Mouse (Mus musculus) kidney, postnatal 14 days (tissue): ENCODE measurements around the gene Fam32a.
A peak's percentile ranks its signal among the peaks of the same experiment; 100 is the strongest.

Experiments used
- DNase-seq: peaks from one replicate; pipeline ENCODE4 v3.0.0; 2022; ENCODE audit warnings: mixed read lengths

Gene Fam32a

GRCm38 (mm10) chr8:72219541-72220363 is at the start of gene Fam32a:
Fam32a (plus strand) TSS chr8:72219730.
- peak; percentile 94 for DNase-seq

GRCm38 (mm10) chr8:72177346-72177925 is 42.1 kb upstream of the Fam32a start:
- DNase-seq = peak; percentile 76

DNA sequence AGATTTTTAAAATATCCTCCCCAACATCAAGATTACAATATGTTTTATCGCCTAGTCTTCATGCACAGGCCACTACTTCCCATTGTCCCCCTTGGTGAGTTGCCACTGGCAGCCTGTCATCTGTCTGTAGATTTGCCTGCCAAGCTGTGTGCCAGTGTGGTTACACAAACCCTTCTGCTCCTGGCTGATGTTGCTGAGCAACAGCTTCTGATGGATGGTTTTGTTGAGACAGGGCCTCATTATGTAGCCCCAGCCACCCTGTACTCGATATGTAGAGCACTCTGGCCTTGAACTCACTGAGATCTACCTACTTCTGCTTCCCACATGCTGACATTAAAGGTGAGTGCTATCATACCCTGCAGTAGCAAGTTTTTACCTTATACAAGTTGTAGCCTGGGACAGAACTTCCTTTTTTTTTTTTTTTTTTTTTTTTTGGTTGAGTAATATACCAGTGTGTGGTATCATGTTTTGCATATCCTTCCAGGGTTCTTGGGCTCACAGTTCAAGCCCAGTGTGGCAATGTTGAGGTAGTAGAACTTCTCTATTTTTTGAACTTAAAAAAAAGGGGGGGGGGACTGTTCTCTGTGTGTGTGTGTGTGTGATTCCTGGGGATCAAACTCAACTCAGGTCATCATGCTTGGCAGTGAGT is 35.9 kb upstream of the Fam32a start:
- DNase-seq = no peak

GRCm38 (mm10) chr8:72187793-72188331 is 31.7 kb upstream of the Fam32a start:
- DNase-seq = no peak

DNA sequence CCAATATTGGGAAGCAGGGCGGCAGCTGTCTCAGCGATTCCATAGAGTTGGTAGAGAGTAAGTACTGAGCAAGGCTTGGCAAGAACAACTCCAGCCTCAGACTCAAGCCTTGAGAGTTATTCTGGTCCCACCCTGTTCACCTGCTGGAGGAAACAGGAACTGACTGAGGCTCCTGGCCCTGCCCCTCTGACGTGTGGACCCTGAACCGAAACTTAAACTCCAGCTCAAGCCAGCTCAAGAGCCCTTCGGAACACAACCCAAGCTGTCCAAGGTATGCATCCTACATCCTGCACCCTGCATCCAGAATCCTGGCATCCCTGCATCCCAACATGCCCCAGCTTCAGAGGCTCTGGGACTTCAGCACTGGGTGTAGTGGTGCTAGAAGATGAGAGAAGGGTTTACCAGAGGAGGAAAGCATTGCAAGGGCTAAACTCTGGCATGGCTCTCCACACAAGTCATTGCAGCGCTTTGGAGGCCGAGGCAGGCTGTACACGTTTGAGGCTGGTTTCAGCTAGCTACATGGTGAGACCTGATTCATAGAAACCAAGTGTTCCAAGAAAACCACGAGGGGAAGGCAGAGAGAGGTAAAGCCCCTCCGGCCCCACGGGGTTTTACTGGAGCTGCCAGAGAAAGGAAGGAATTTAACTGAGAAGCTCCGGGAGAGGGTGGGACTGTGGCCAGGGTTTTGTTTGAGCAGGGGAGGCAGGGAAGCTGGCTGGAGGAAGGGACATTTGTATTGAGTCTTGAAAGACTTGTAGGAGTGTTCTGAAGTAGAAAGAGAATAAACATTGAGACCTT is 29.9 kb upstream of the Fam32a start, which contains the start of gene Hsh2d:
TSS of gene Hsh2d (plus strand) at position 222 of the 798 bp plus-strand sequence.
- DNase-seq = no peak

GRCm38 (mm10) chr8:72190215-72190539 is 29.4 kb upstream of the Fam32a start:
- DNase-seq = no peak

DNA sequence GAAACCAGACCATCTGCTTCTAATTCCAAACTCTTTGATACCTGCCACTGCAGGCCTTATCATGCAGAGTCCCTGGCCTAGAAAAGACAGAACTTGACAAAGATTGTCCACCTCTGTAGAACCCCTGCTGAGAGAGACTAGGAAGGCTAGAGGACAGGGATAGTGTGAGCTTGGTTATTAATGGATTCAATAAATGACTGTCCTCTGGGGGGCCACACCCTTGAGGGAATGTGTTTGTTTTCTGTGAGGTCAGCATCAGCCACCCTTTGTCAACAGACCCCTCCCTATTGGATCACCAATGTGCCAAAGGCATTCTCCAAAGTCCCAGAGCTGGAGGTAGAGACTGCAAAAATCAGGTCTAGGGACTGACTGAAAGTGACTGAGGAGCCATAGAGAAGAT is 27.5 kb upstream of the Fam32a start:
- DNase-seq = no peak

- no peak for DNase-seq
Observed at GRCm38 (mm10) chr8:72197997-72198396, 21.5 kb upstream of the Fam32a start.

- no peak for DNase-seq
Observed at GRCm38 (mm10) chr8:72208582-72208981, 10.9 kb upstream of the Fam32a start.

DNA sequence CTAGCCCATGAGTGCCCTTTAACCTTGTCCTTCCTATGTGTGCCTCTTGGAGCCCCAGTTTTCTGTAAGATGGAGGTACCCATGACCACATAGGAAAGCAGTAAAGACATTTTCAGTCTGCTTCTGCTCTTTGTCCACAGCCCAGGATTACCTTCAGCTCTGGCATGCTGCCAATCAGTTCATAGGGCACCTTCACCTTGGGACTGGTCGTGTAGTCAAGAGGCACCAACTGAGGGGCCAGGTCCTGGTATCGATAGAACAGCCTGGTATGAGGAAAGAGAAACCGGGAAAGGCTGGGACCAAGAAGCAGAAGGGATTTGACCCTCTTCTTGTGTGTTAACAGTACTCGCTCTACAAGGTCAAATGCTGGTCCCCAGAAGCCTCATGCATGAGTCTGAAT is 9.3 kb upstream of the Fam32a start:
- peak; percentile 27 for DNase-seq

DNA sequence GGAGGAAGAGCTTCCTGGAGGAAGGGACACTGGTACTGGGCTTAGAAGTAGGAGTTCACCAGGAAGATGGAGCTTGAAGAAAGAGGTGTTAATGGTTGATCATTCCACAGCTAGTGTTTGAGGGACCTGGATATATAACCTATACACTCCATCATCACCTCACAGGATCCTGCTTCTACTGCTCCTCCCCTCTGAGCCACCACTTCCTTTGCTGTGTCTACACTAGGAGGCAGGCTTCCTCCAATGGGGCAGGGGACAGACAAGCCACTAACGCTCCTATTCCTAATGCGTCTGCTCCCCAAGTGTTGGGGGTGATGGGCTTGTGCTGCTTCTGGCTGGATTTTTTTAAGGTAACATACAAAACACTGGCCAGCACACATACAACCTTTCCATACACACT is 8.8 kb upstream of the Fam32a start:
- no peak for DNase-seq

GRCm38 (mm10) chr8:72211846-72212245 is 7.7 kb upstream of the Fam32a start:
- no peak for DNase-seq

DNA sequence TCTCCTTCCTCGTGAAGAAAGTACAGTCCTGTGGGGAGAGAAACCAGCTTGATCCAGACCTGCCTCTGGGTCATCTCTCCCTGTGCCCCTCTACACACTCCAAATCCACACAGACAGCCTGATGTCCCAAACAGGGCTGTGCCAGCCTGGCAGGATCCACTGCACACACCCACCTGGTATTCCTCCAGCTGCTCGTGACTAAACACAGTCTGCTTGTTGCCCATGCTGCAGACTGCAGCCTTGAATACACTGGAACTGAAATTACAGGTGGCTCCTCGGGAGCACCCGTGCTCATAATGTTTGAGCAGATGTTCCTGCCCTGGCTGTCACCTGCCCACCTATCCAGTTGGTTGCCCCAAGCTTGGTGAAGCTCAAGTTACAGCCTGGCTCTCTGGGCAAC is 6.8 kb upstream of the Fam32a start, which contains the start of gene Cib3:
TSS of gene Cib3 (minus strand) at position 87 of the 400 bp plus-strand sequence.
- no peak for DNase-seq

- no peak for DNase-seq
Observed at GRCm38 (mm10) chr8:72213536-72213935, 6.0 kb upstream of the Fam32a start, which contains the start of gene Gm11034. Gm11034 (minus strand) TSS chr8:72213636.

DNA sequence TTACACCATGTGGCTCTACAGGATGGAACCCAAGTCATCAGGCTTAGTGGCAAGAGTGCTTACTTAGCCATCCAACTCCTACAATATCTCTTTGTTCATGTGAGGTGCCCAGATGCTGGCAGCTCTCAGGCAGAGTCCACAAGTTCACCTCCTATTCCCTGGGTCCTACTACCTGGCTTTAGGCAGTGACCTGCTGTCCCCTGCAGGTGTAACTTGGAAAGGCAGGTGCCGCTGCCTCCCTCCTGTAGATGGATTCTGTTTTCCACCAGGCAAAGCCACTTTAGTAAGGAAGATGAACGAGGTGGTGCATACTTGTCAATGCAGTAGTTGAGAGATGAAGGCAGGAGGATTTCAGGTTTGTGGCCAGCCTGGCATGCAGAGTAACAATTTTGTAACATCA is 4.5 kb upstream of the Fam32a start:
- DNase-seq = peak; percentile 53

GRCm38 (mm10) chr8:72215871-72216270 is 3.7 kb upstream of the Fam32a start:
- DNase-seq = no peak

DNA sequence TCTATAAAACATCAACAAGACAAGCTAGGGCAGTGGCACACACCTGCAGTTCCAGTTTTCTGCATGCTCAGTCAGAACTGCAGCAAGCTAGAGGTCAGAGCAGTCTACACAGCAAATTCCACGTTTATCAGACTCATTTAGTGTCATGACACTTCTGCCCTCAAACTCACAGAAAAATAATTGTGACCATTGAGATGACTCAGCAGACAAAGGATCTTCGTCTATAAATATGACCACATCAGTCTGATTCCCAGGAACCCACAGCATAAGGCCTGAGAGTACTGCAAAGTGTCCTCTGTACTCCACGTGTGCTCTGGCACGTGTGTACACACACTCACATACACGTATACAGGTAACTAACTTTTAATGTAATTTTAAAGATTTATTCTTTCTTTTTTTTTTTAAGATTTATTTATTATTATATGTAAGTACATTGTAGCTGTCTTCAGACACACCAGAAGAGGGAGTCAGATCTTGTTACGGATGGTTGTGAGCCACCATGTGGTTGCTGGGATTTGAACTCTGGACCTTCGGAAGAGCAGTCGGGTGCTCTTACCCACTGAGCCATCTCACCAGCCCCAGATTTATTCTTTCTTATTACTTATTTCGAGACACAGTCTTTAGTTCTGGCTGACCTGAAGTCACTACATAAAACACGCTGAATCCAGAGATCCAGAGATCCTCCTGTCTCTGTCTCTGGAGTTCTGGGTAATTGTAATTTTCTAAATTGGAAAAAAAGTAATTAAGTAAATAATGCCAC is 569 bp upstream of the Fam32a start:
- no peak for DNase-seq

DNA sequence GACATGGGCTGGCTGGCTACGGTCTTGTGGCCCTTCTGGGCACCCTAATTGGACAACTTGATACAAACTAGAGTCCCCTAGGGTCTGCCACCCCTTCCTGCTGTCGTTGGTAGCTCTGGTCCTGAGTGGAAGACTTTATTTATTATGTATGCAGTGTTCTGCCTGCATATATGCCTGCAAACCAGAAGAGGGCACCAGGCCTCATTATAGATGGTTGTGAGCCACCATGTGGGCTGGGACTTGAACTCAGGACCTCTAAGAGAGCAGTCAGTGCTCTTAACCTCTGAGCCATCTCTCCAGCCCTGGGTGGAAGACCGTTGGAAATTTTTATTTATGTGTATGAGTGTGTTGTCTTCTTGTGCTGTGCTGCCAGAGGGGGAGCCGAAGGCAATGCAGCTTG is 1.2 kb downstream of the Fam32a start:
- no peak for DNase-seq

DNA sequence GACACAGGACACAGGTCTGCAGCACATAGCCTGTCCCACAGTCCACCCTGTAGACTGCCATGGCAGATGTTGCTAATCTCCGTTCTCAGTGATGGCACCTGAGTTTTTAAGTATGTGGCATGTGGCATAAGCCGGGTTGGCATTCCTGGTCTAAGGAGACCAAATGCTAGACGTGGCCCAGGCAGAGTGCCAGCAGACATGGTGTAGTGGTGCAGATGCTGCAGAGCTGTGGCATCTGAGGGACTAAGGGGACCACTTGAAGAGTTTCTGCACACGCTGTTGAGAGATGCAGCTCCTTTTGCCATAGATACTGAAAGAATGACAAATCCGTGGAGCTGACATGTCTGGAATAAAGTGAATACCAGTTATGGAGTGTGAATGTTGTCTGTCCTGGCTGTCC is 3.1 kb downstream of the Fam32a start:
- DNase-seq = no peak

DNA sequence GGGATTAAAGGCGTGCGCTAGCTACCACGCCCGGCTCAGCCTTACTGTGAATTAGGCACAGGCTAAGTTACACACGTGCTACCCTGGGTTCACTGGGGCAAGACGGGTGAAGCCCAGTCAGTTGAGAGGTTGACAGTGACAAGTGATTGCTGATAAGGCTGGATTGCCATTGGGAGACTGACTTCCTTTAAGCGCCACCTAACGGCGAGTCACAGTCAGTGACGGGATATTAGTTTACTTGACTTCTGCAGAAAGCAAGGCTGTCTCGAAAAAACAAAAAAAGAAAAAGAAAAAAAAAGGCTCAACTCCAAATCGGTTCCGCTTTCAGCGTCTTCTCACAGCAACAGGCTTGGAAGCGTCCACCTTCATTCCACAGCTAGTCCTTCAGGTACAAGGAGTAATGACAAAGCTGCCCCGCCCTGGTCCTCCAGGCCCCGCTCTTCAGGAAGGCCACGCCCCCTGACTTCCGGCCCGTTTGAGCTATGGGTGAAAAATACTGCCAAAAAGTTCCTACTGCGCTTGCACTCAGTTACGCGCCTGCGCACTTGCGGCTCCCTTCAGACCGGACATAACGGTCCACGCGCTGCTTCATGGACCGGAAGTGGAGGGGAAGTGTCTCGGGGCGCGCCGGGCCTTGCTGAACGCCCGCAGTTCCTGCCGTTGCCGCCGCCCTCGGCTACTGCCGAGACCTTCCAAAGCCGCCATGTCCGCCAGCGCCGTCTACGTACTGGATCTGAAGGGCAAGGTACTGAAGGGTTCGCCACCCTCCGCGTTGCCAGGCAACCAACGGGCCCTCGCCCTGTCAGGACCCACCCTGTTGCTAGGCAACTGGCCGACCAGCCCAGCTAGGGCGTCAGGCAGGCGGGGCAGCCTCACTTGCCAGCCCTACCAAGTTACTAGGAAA is 20.2 kb downstream of the Fam32a start, which contains the start of gene Ap1m1:
TSS of gene Ap1m1 (plus strand) at position 520 of the 904 bp plus-strand sequence.
- DNase-seq = peak; percentile 99

DNA sequence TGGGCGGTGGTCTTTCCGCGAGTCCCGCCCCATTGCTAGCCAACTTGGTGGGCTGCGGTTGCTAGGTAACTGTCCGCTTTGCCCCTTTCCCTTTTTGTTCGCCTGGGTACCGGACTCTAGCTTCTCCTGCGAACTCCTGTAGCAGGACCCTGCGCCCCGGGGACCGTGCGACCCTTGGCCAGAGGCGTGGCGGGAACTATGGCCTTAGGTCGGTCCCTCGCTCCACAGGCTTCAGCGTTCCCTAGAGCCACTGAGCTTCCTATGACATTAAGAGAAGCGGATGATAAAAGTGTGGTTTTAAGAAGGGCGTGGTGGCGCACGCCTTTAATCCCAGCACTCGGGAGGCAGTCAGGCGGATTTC is 20.9 kb downstream of the Fam32a start:
- DNase-seq = no peak
